Mouse (Mus musculus): Measurements from ENCODE around the gene Gpr3. TPM values are rescaled to one million over a fixed set of nuclear protein-coding genes. Genes with fewer than 3 reads are reported as not detected.

Gene Gpr3
- polyA plus RNA-seq, 1 experiment from 2014 or later: 0.32 TPM

- no peak overlapping the region for H3K4me3 ChIP-seq
- peak overlapping the region; percentile 21 for H3K4me2 ChIP-seq (replicated peaks)
- no peaks in the 10 kb centered on the region for H3K36me3 ChIP-seq
- H3K27ac ChIP-seq: no peak overlapping the region
- H3K9me3 ChIP-seq: no peaks in the 10 kb centered on the region
- 22% methylated on average over 15 of the region's 15 CpGs for WGBS
- H3K27me3 ChIP-seq: peaks cover 88% of the 10 kb centered on the region
- H3K9ac ChIP-seq: peak overlapping the region; percentile 39
- ATAC-seq (ENCODE audit: low FRiP score, low read depth): no peak
- peaks cover 24% of the 10 kb centered on the region for H3K4me1 ChIP-seq
Measured at GRCm38 (mm10) chr4:133247072-133247471, 34.7 kb upstream of the Gpr3 start.

- Histone ChIP-seq H3K27me3 (peaks cover 79% of the 10 kb centered on the region), H3K9me3 (no peaks in the 10 kb centered on the region), H3K9ac (no peak overlapping the region), H3K4me2 (replicated peaks) (no peak overlapping the region), H3K36me3 (no peaks in the 10 kb centered on the region), H3K27ac (no peak overlapping the region), H3K4me1 (peaks cover 17% of the 10 kb centered on the region), H3K4me3 (no peak overlapping the region)
- WGBS: 83% methylated on average over 1 of the region's 1 CpGs
- ATAC-seq (ENCODE audit: low FRiP score, low read depth): no peak
Measured at GRCm38 (mm10) chr4:133244289-133244688, 32.0 kb upstream of the Gpr3 start.

- Histone ChIP-seq H3K4me3 (no peak overlapping the region), H3K4me1 (peaks cover 17% of the 10 kb centered on the region), H3K36me3 (no peaks in the 10 kb centered on the region), H3K27me3 (peaks cover 72% of the 10 kb centered on the region), H3K4me2 (replicated peaks) (no peak overlapping the region), H3K27ac (no peak overlapping the region), H3K9ac (no peak overlapping the region), H3K9me3 (no peaks in the 10 kb centered on the region)
- 47% methylated on average over 11 of the region's 13 CpGs for WGBS
- ATAC-seq (ENCODE audit: low FRiP score, low read depth): no peak
Measured at GRCm38 (mm10) chr4:133243538-133243937, 31.2 kb upstream of the Gpr3 start.

- no peaks in the 10 kb centered on the region for H3K9me3 ChIP-seq
- H3K27ac ChIP-seq: no peak overlapping the region
- WGBS: 67% methylated on average over 9 of the region's 9 CpGs
- peaks cover 64% of the 10 kb centered on the region for H3K27me3 ChIP-seq
- ATAC-seq (ENCODE audit: low FRiP score, low read depth): no peak
- H3K9ac ChIP-seq: no peak overlapping the region
- H3K4me3 ChIP-seq: no peak overlapping the region
- H3K36me3 ChIP-seq: no peaks in the 10 kb centered on the region
- no peak overlapping the region for H3K4me2 ChIP-seq (replicated peaks)
- H3K4me1 ChIP-seq: peaks cover 17% of the 10 kb centered on the region
Measured at GRCm38 (mm10) chr4:133242710-133243109, 30.4 kb upstream of the Gpr3 start.

GRCm38 (mm10) chr4:133241910-133242309 lies 29.6 kb upstream of the Gpr3 start:
- no peak for ATAC-seq (ENCODE audit: low FRiP score, low read depth)
- H3K36me3 ChIP-seq: no peaks in the 10 kb centered on the region
- H3K9ac ChIP-seq: 0 out of 2 replicates have a peak overlapping the region, but pooled peaks have one; percentile 72
- peak overlapping the region; percentile 61 for H3K4me3 ChIP-seq
- WGBS: 33% methylated on average over 11 of the region's 11 CpGs
- no peak overlapping the region for H3K27ac ChIP-seq
- H3K9me3 ChIP-seq: no peaks in the 10 kb centered on the region
- H3K4me1 ChIP-seq: peaks cover 11% of the 10 kb centered on the region
- H3K4me2 ChIP-seq (replicated peaks): peak overlapping the region; percentile 87
- H3K27me3 ChIP-seq: peaks cover 56% of the 10 kb centered on the region

GRCm38 (mm10) chr4:133240934-133241908 lies 28.9 kb upstream of the Gpr3 start:
- H3K9ac ChIP-seq: peak overlapping the region; percentile 72
- H3K4me1 ChIP-seq: peaks cover 7% of the 10 kb centered on the region
- no peaks in the 10 kb centered on the region for H3K9me3 ChIP-seq
- H3K27ac ChIP-seq: peak overlapping the region; percentile 44; the same call in 1 of the 2 replicates
- H3K27me3 ChIP-seq: peaks cover 49% of the 10 kb centered on the region
- peak overlapping the region; percentile 87 for H3K4me2 ChIP-seq (replicated peaks)
- peak overlapping the region; percentile 61 for H3K4me3 ChIP-seq
- ATAC-seq (ENCODE audit: low FRiP score, low read depth): peak; percentile 92
- WGBS: under 1% methylated on average over 77 of the region's 78 CpGs
- no peaks in the 10 kb centered on the region for H3K36me3 ChIP-seq

GRCm38 (mm10) chr4:133240490-133240921 lies 28.2 kb upstream of the Gpr3 start, which contains the start of gene Map3k6:
Gene Map3k6, plus strand, starts transcription at chr4:133240818.
- peaks cover 44% of the 10 kb centered on the region for H3K27me3 ChIP-seq
- 4% methylated on average over 16 of the region's 16 CpGs for WGBS

GRCm38 (mm10) chr4:133237911-133238310 lies 25.6 kb upstream of the Gpr3 start:
- H3K27ac ChIP-seq: no peak overlapping the region
- H3K27me3 ChIP-seq: peaks cover 33% of the 10 kb centered on the region
- no peak overlapping the region for H3K4me3 ChIP-seq
- no peak for ATAC-seq (ENCODE audit: low FRiP score, low read depth)
- H3K36me3 ChIP-seq: no peaks in the 10 kb centered on the region
- H3K9me3 ChIP-seq: no peaks in the 10 kb centered on the region
- H3K4me1 ChIP-seq: peaks cover 7% of the 10 kb centered on the region
- H3K9ac ChIP-seq: no peak overlapping the region
- no peak overlapping the region for H3K4me2 ChIP-seq (replicated peaks)
- 83% methylated on average over 4 of the region's 4 CpGs for WGBS

More at GRCm38 (mm10) chr4:133240490-133240921, 28.2 kb upstream of the Gpr3 start, which contains the start of gene Map3k6:
- ATAC-seq (ENCODE audit: low FRiP score, low read depth): no peak
- H3K4me2 ChIP-seq (replicated peaks): peak within 1 kb of the TSS; percentile 87
- H3K4me1 ChIP-seq: peaks cover 7% of the 10 kb centered on the region
- H3K9me3 ChIP-seq: no peaks in the 10 kb centered on the region
- peak within 1 kb of the TSS; percentile 72 for H3K9ac ChIP-seq
- peak within 1 kb of the TSS; percentile 61 for H3K4me3 ChIP-seq
- no peaks in the 10 kb centered on the region for H3K36me3 ChIP-seq
- peak within 1 kb of the TSS; percentile 44; the same call in 1 of the 2 replicates for H3K27ac ChIP-seq

GRCm38 (mm10) chr4:133235415-133235814 lies 23.1 kb upstream of the Gpr3 start:
- H3K4me1 ChIP-seq: peaks cover 2% of the 10 kb centered on the region
- H3K27ac ChIP-seq: no peak overlapping the region
- no peak overlapping the region for H3K4me3 ChIP-seq
- ATAC-seq (ENCODE audit: low FRiP score, low read depth): no peak
- 77% methylated on average over 5 of the region's 5 CpGs for WGBS
- H3K9me3 ChIP-seq: no peaks in the 10 kb centered on the region
- no peak overlapping the region for H3K4me2 ChIP-seq (replicated peaks)
- H3K36me3 ChIP-seq: no peaks in the 10 kb centered on the region
- no peak overlapping the region for H3K9ac ChIP-seq
- peaks cover 15% of the 10 kb centered on the region for H3K27me3 ChIP-seq

GRCm38 (mm10) chr4:133234771-133235170 lies 22.4 kb upstream of the Gpr3 start:
- Histone ChIP-seq H3K36me3 (no peaks in the 10 kb centered on the region), H3K4me1 (0 out of 2 replicates have a peak, but pooled peaks cover 3% of the 10 kb centered on the region), H3K27ac (no peak overlapping the region), H3K4me3 (no peak overlapping the region), H3K27me3 (peaks cover 8% of the 10 kb centered on the region; the same call in 1 of the 2 replicates), H3K9me3 (no peaks in the 10 kb centered on the region), H3K4me2 (replicated peaks) (no peak overlapping the region), H3K9ac (no peak overlapping the region)
- ATAC-seq (ENCODE audit: low FRiP score, low read depth): no peak
- WGBS: 57% methylated on average over 5 of the region's 5 CpGs

GRCm38 (mm10) chr4:133233285-133233976 lies 21.1 kb upstream of the Gpr3 start:
- 37% methylated on average over 10 of the region's 10 CpGs for WGBS
- Histone ChIP-seq H3K4me1 (0 out of 2 replicates have a peak, but pooled peaks cover 7% of the 10 kb centered on the region), H3K4me3 (no peak overlapping the region), H3K27ac (no peak overlapping the region), H3K27me3 (0 out of 2 replicates have a peak, but pooled peaks cover 6% of the 10 kb centered on the region), H3K36me3 (no peaks in the 10 kb centered on the region), H3K4me2 (replicated peaks) (no peak overlapping the region), H3K9ac (no peak overlapping the region), H3K9me3 (no peaks in the 10 kb centered on the region)
- ATAC-seq (ENCODE audit: low FRiP score, low read depth): no peak

GRCm38 (mm10) chr4:133229582-133229981 lies 17.2 kb upstream of the Gpr3 start:
- Histone ChIP-seq H3K4me1 (peaks cover 9% of the 10 kb centered on the region; the same call in 1 of the 2 replicates), H3K36me3 (no peaks in the 10 kb centered on the region), H3K9me3 (no peaks in the 10 kb centered on the region), H3K9ac (no peak overlapping the region), H3K27ac (no peak overlapping the region), H3K27me3 (0 out of 2 replicates have a peak, but pooled peaks cover 3% of the 10 kb centered on the region), H3K4me3 (no peak overlapping the region), H3K4me2 (replicated peaks) (no peak overlapping the region)
- no peak for ATAC-seq (ENCODE audit: low FRiP score, low read depth)
- 33% methylated on average over 8 of the region's 8 CpGs for WGBS
